Mouse (Mus musculus): ENCODE measurements around the gene Thbs2.

The Thbs2 gene

DNA sequence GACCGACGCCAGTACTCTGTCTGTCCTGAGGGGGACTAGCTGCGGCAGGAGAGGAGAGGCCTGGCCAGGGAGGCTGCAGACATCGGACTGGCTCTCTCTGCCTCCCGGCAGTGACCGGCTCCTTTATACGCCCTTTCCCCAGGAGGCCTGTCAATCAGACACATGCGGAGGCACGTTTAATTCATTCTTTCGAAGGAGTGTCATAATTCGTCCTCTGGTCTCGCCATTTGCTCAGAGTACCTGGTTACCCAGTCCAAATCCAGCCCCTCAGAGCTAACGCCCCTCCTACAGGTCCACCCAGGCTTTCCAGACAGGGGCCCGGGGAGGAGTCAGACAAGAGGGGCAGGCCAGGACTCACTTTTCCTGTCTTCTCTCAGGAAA is at the start of gene Thbs2:
Thbs2 (minus strand) TSS at position 242 of the 381 bp plus-strand sequence.
- DNase-seq (ENCODE audit: low spot score in 2 of 2) = no peak

DNA sequence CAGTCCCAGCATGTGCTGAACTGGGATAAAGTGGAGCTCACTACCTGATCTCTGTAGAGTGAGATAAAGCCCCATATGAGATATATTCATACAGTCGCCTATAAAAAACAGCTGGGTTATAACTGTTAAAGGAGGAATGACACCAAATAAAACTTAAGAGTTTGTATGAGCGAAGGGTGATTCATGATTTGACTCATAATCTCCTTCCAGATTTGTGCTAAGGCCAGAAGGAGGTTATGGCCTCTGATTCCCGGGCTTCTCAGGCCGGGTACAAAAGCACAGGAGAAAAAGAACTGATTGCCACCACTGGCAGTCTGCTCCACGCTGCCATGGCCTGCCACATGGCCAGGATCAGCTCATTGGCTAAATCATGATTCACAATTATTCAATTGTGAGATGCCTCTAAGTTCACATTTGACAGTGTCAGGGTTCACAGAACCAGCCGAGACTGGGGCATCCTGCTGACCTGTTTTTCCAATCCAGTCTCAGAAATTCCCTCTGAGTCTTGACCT is 41.5 kb upstream of the Thbs2 start:
- DNase-seq (ENCODE audit: low spot score in 2 of 2) = no peak

DNA sequence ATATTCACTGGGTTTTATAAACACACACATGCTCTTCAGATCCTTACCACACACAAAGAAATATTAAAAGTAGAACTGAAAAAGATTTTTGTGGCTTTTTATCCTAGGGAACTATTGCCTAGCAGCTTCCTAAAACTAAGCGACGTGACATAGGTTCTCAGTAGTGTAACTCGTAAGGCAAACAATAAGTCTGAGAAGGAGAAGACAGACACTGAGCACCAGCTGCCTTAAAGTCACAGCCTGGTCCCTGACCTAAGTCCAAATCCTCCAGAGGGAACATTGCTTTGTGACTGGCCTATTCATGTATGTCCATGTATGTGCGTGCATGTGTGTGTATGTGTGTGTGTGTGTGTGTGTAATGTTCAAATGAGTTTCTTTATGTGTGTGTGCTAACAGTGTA is 40.3 kb upstream of the Thbs2 start:
- DNase-seq (ENCODE audit: low spot score in 2 of 2) = no peak

DNA sequence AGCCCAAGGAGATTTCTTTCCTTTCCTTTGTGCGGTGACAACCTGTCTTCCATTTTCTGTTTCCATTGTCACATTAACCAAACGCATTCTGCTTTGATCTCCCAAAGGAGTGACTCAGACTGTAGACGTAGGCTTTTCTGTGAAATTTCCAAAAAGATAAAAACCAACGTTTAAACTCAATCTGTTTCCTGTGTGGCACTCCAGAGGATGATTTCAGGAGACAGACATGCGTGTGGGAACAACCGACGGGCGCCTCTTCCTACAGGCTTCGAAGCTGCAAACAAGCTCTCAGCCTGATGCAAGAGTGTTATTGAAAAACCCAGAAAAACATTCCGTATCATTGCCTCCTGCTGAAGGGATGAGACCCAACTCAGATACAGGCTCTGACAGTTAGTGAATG is 39.9 kb upstream of the Thbs2 start:
- no peak for DNase-seq (ENCODE audit: low spot score in 2 of 2)

DNA sequence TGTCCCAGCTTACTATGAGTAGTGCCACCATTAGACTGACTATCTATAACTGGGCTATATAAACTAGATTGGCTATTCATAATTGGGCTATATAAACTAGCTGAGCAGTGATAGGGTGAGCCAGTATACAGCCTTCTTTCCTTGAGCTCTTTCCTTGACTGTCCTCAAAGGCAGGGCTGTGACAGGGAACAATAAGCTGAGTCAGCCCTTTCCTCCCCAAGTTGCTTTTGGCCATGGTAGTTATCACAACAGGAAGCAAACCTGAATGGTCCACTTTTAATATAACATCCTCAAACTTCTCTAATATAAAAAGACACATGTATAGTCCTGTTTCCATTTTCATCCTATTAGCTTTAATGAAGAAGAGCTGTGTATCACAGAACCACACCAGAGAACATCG is 39.0 kb upstream of the Thbs2 start:
- no peak for DNase-seq (ENCODE audit: low spot score in 2 of 2)

DNA sequence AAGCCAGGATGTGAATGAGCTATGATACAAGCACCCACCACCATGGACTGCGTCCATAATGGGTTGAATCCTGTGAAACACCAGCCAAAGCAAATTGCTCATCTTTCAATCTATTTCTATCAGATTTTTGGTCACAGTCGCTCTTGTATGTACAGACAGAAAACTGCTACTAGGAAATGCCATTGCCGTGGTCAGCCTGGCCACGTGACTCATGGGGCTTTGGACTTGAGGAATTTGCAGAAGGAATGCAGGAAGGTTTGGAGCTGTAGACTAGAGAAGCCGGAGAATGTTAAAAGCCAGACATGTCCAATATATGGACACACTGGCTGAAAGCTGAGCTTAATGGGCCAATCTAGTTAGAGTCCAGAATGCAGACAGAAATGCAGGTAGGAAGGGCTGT is 36.6 kb upstream of the Thbs2 start:
- DNase-seq (ENCODE audit: low spot score in 2 of 2) = no peak

DNA sequence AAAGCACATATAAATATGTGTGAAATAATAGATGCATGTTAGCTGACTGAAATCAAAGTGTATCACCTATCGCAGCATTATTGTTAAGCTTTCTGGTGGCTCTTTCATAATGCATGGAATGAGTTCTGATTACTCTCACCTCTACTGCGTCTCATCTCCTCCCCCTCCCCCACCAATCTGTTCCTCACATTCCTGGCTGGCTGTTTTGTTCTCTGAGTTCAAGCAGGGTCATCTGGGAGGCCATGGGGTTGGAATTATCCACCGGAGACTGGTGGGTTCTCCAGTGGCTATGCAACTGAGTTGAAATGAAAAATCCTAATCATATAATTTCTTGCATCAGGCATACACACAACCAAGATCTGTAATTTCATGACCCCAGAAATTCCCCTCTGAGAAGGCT is 33.4 kb upstream of the Thbs2 start:
- no peak for DNase-seq (ENCODE audit: low spot score in 2 of 2)

DNA sequence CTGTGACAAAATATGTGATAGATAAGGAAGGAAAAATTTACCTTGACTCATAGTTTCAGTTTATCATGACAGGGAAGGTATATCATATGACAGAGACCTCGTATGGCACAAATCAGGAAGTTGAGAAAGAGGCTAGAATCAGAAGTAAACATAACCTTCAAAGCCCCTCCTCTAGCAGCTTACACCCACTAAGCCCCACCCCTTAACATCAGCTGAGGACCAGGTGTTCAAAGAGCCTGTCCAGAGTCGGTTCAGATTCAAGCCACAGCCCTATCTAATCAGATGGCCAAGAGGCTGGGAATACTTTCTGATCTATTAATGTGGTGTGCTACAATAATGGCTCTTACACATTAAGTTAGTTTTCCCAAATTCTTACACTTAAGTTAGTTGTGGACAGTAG is 30.8 kb upstream of the Thbs2 start:
- DNase-seq (ENCODE audit: low spot score in 2 of 2) = no peak

DNA sequence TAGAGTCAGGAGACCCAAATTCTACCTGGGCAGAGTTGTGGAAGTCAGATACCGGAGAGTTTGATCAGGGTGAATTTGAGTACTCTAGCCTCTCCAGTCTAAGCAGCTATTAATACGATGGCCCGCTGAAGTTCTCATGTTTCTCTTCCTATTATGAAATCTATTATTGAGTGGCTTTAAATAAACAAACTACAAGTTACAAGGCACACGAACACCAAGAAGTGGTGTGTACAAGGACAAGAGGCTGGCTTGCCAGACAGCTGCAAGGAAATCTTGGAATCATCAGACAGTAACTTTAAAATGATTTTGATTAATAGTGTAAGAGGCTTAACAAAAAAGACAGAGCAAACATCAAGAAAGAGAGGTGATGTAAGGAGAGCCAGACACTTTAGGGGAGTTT is 27.3 kb upstream of the Thbs2 start:
- no peak for DNase-seq (ENCODE audit: low spot score in 2 of 2)

DNA sequence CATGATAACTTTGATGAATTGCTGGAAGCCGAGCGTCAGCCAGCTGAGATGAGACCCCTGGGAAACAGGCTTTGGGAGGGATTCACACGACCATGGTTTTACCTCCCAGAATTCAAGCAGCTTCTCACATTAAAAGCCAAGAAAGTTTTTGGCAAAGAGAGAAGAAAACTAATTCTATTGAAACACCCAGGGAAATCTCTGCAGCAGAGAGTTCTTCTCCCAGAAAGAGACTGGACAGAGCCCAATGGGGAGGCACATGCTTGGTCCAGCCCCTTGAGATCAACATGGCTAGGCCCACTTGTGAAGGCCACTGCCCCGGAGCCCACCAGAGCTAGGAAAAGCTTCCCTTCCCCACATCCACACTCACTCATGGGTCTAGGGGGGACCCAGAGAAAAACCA is 26.9 kb upstream of the Thbs2 start:
- no peak for DNase-seq (ENCODE audit: low spot score in 2 of 2)

DNA sequence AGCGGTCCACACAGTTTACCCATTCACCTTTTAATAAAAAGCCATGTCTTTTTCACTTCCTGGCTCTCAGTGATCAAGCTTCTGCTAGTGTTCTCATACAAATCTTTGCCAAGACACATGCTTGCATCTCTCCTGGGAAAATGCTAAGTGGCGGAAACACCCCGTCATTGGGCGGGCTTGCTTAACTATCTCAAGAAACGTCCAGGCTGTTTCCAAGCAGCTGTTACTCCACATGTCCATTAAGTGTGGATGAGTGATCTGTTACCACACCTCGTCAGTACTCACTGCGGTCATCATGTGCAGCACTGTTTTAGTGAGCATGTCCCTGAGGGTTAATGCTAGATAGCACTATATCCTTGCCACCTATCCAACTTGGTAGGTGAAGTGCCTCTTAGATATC is 26.2 kb upstream of the Thbs2 start:
- no peak for DNase-seq (ENCODE audit: low spot score in 2 of 2)

DNA sequence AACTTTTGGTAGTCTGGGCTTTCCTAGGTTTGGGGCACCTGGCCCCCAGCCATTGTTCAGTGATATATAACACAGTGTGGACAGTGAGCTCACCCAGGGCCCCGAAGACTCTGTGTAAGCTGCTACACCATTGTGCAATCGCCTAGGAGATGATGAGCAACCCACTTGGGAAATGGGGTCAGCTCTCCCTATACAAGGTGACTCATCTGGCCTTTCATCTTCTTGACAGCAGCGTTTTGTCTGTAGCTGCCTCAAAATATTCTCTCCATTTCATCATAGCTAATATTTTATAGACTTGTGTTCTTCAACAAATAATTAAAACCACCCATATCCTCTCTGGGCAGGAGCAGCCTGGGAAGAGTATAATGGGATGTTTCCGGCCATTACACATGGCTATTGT is 24.8 kb upstream of the Thbs2 start:
- no peak for DNase-seq (ENCODE audit: low spot score in 2 of 2)

DNA sequence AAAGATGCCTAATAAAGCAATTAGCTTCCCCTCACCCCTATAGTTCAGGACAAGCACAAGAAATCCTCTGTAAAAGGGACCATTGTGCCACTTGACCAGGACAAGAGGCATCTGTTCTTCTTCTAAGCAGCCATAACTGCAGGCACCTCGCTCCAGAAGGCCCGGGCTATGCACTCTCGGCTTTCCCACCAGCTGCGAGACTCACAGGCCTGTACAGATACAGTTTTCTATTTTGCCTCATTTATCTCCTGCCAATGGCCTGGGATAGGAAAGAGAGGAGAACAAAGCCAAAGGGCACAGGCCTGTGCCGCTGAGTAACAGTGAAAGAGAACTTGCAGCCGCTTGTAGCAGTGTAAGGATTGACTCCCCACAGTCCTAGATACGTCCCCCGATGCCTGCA is 20.7 kb upstream of the Thbs2 start:
- no peak for DNase-seq (ENCODE audit: low spot score in 2 of 2)

DNA sequence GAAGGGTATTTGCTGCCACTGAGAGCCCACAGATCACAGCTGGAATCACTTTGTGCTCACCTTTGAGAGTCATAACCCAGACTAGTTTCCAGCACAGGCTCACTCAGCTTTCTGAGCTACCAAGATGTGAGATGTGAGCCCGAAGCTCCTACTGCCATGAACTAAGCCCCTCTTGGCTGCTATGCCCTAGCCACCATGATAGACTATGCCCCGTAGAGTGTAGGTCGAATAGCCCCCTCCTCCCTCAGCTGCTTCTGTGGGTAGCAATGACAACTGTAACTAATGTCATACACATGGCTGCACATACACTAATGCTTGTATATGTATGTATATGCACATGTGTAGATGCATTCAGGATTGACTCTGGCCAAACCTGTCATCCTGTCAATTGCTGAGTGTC is 20.3 kb upstream of the Thbs2 start:
- no peak for DNase-seq (ENCODE audit: low spot score in 2 of 2)

DNA sequence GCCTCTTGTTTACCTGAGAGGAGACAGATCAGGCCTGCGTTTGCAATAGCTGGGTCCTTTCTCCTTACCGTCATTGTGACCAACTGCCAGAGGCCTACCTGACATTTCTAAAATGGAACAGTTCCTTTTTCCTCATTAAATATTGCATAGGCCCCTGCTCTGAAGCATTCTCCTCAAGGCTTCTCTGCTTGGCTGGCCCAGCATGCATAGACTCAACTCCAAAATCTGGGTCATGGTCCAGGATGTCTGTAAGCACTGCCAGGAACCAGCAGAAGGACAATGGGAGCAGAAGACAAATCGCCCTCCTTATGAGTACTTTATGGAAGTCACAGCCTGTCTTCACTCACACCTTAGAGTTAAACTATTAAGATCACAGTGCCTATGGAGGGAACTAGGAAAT is 17.7 kb upstream of the Thbs2 start:
- no peak for DNase-seq (ENCODE audit: low spot score in 2 of 2)

DNA sequence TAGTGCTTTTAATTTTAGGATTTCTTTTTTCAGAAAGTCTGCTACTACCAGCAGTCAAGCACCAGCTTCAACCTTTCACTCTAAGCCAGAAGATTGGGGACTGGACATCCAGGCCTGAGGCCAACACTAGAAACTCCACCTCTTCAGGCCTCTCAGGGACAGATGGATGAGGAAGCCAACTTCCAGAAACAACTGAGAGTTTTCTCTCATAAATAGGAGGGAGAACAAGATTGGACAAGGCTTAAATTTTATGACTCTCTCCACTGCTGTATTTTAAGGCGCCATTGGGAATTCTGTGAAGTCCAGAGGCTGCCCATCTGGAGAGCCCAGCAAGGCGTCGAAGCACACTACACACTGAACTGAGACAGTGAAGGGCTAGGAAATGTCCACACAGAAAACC is 17.0 kb upstream of the Thbs2 start:
- no peak for DNase-seq (ENCODE audit: low spot score in 2 of 2)

DNA sequence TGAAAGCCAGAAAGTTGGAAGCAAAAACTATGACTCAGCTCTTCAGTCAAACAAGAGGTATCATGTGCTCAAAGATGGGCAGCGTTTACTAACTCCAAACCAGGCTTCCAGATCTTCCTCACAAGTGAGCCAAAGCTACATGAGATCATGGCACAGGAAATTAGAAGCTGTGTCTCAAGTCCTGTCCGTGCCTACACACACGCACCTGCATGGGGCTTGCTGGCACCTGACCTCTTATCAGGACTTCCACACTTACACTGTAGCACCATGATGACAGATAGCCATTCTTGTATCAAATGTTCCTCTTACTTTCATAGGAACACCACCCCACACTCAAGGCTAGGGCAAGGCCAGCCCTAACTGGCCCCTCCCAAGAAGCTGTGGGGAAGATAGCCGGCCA is 12.0 kb upstream of the Thbs2 start:
- no peak for DNase-seq (ENCODE audit: low spot score in 2 of 2)

DNA sequence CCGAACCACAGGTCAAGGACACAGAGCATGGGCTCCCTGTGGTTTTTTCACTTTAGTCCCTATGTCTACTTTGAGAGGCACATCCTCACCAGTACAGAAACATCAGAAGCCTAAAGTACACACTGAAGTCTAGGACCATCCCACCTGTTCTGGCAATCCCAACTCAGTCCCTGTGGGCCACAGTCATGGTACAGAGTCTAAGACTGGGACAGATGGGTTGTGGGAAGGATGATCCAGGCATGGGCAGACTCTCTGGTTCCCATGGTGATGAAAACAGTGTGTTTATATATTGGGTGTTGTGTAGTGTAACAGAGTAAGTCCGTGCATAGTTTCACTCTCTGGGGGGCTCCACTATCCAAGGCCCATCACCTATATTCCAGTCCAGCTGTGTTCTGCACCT is 11.4 kb upstream of the Thbs2 start:
- DNase-seq (ENCODE audit: low spot score in 2 of 2) = no peak

DNA sequence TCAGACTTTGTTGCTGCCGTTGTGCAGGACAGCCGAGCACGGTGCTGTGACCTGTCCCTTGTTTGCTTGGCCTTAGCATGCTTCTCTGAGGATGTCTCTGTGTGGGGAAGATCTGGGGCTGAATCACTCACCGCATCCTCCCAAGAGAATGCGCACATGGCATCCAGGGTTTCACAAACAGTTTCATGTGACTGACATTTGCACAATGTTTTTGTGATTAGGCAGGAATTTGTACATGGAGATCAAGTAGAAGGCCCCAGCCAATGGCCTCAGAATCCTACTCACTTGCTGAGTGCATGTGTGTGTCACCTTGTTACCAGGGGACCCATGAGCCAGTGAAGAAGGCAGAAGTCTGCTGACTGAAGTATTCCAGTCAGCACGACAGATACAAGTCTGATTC is 9.7 kb upstream of the Thbs2 start:
- no peak for DNase-seq (ENCODE audit: low spot score in 2 of 2)

DNA sequence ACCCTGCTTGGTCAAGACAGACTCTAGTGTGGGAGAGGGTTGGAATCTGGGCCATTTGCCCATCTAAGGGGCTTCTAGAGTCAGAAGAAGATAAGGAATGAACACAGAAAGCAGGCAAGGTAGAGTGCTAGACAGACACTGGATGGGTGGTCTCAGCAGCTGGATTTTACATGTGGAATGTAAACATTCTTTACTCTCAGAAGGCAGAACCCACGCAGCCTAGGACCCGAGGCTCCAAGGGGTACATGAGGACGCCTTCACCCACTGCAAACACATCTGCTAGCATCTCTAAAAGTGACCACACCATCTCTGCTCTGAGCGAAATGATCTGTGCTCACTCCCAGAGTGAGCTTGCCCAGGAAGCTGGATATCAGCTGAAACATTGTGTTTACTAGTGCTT is 9.2 kb upstream of the Thbs2 start:
- no peak for DNase-seq (ENCODE audit: low spot score in 2 of 2)

DNA sequence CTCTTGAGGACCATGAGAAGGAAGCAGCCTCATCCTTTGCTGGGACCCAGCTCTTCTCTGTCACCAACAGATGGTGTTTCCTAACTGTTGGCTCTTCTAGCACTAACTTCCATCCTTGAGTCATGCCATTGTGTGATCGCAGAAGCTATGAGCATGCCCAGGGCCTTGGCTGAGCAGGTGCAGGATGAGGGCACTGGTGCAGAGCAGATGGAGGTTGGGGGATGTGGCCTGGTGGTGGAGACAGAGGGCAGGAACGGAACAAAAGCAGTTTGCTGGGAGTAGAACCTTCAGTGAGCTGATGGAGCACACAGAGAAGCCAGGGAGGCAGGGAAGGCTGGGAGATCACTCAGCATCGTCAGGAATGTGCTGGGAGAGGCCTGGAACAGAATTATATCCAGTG is 8.7 kb upstream of the Thbs2 start:
- no peak for DNase-seq (ENCODE audit: low spot score in 2 of 2)

DNA sequence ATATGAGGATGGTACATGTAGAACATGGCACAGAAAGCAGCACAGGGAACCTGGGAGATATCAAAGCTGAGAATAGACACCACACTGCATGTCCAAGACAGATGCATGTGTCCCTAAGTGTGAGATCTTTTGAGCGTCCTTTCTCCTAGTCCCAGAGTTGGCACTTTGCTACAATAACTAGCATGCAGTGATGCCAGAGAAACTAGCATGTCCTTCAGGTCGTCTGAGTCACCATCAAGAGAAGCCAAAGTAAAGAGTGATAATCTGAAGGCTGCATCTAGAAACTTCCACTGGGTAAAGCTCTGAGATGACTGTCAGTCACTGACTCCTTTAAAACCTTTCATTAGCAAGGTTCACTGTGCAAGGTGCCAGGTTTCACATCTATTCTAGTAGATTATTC is 7.9 kb upstream of the Thbs2 start:
- no peak for DNase-seq (ENCODE audit: low spot score in 2 of 2)

DNA sequence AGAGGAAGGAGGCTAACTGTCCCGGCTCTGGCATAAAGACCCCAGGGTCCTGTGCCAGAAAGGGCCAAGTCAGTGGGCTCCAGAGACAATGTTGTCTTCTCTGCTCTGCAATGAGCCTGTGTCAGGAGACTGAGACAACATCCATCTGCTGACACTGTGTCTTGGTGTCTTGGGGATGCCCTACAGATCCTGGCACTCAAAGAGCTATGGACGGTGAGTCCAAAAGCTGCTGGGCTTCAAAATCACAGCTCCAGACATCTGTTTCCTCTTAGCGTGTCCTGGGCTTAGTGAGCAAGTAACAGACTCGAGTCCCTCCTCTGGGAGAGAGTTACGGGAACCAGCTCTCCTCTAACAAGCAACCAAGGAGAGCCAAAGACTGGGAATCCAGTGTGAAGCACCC is 6.2 kb upstream of the Thbs2 start:
- no peak for DNase-seq (ENCODE audit: low spot score in 2 of 2)

DNA sequence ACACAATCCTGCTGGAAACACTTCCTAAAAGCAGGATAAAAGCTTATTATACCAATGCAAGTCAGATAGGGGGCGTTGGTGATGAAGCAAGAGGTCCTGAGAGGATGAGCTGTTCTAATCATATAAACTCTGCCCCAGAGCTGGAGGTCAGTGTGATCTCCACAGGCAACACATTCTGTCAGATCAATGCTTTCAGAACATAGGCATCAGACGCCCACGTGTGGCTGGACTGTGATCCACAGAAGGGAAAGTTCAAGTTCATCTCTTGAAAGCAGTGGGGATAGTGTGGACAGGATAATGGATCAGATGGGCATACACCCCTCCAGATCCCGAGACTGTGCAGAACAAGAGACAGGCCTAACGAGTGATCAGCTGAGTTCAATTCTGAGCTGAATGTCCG is 4.2 kb upstream of the Thbs2 start:
- DNase-seq (ENCODE audit: low spot score in 2 of 2) = no peak

DNA sequence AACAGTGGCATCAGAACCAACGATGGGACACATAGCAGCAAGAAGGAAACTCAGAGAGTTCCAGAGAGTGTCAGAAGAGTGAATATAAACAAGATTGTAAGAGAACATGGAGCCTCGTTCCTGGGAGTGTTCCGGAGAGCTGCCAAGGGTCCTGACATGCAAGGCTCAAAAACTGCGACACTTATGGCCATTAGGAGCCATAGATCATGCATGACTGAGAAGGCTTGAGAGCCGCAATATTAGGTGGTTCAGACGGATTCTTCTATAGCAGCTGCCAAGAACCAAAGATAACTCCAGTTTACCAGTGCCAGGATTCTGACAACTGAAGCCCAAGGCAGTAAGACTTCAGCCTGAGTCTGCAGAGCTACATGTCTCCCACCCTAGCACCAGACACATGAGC is 3.1 kb upstream of the Thbs2 start:
- DNase-seq (ENCODE audit: low spot score in 2 of 2) = no peak
